Mouse (Mus musculus) left cerebral cortex, adult 11 months (tissue): ENCODE measurements at regions not wholly inside any gene's neighbourhood (a gene's known extent, or its start where the extent isn't known, plus 50 kb on each side); places are given as distances from the start of the nearest gene placed in this dataset.

Experiments
- DNase-seq: peaks from one replicate; pipeline ENCODE4 v3.0.0; 2022; ENCODE audit warnings: low spot score

DNA sequence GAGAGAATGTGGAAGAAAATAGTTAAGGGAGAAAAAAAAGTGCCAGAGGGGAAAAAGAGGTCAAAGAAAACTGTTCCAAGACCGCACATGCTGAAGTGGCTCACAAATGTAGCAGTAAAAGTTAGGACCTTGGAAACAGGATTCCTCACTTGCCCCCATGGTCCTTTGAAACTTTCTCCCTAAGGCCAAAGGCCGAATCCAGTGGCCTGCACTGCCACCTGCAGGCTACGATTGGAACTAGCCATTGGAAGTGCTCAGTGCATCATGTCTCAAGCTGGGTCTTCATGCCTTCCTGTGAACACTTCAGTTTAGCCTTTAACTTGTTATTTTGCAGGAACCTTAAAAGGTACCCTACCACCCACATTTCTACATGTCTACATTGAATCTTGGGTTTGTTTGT is 56.3 kb upstream of the Mctp2 start:
- peak; percentile 10 for DNase-seq

DNA sequence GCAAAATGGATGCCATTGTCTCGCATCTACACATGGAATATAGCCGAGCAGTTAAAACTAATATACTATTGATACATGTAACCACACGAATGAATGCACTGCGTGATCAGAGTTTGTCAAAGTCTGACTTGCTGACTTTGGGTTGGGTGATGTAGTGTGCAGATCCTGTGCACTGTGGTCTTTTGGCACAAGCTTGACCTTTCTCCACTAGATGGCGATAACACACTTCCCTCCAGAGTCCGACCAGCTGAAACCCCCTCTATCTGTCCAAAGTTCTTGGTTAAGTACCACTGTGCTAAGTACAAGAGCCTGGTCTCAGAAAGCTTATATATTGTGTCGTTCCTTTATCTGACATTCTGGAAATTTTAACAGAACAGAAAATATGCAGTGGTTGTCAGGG is 84.9 kb upstream of the Mctp2 start:
- DNase-seq, result no peak

DNA sequence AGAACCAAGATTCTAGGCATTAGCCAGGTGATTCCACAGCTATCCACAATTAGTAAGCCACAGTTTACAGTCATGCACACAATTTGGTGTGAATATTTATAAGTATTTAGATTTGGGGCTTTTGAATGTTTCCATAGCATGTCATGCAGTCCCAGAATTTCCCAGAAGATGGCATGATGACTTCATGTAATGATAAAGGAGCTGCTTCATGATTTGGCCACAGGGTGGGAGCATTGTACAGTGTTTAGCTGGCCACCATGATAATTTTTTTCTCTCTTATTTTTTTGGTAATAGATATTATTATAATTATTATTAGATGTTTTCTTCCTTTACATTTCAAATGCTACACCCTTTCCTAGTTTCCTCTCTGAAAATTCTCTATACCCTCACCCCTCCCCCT is 93.6 kb upstream of the Mctp2 start:
- DNase-seq, result peak; percentile 30

GRCm38 (mm10) chr7:72406131-72406530 is 99.7 kb upstream of the Mctp2 start:
- DNase-seq, result no peak

GRCm38 (mm10) chr7:72408409-72408986 is 102.1 kb upstream of the Mctp2 start:
- no peak for DNase-seq

DNA sequence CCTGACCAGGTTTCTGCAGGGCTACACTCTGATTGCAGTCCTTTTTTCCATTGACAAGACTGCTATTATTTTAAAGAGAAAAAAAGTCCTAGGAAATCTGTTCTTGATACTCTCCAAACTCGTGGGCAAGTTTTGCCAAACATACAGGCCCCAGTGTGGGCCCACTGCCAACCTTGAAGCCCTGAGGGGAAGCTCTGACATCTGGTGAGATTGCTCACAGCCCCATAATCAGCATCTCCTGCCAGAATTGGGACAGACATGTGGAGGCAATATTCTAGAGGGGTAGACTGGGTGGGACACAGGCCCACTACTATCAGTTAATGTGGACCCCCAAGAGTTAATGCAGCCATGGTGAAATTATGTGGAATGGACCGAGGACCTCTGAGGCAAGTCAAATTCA is 132.1 kb upstream of the Mctp2 start:
- DNase-seq, result no peak

GRCm38 (mm10) chr7:72442001-72442400 is 135.6 kb upstream of the Mctp2 start:
- no peak for DNase-seq

DNA sequence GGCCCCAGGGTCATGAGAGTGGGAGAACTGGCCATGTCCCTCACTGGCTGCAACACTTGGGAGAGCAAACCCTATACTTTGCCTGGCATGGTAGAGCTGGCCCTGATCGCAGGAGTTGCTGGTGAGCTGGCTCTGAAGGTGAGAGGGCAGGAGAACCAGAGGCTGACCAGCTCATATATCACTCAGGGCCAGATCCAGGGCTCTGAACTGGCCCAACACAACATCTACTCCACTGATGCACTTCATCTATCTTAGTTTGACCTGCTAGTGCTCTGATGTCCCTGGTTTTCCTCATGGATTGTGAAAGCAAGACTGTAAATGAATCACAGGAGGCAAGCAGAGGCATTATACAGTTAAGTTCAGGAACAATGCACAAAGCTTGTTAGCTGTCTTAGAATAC is 137.6 kb upstream of the Mctp2 start:
- no peak for DNase-seq

DNA sequence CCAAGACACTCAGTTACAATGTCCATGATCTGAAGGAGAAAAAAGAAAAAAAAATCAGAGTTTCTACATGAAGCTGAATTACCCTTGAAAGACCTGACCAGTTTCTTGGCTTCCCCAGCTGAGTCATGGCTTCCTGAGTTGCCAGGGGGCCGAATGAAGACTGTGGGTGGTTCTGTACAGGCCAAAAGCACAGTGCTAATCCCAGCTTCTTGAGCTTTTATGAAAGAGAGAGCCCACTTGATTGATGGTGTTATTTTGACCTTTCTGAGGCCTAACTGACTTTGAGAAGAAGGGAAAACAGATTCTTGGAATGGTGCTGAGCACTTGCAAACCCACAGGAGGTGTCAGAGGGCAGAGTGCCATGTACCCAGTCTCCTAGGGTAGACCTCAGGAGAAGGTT is 138.4 kb upstream of the Mctp2 start:
- DNase-seq, result no peak

- no peak for DNase-seq
Observed at GRCm38 (mm10) chr7:72446911-72447310, 140.5 kb upstream of the Mctp2 start.

DNA sequence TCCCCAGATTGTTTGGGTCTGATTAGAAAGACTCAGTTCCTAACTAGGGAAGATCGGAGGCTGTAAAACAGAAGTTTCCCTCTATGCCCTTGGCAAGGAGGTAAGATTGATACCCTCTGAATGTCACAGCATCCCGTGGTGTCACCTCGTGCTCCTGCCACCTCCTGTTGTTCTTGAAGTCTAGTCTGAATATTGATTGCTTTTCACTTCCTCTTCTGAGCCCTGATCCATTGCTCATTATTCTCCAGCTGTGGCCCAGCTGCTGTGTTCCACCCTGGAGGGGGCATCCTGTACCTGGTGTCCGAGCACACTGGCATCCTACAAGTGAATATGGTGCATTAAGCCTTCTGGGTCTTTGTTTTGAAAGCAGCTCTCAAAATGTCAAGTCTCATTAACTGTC is 156.6 kb upstream of the Mctp2 start:
- no peak for DNase-seq

- no peak for DNase-seq
Observed at GRCm38 (mm10) chr7:72464658-72465057, 158.2 kb upstream of the Mctp2 start.

DNA sequence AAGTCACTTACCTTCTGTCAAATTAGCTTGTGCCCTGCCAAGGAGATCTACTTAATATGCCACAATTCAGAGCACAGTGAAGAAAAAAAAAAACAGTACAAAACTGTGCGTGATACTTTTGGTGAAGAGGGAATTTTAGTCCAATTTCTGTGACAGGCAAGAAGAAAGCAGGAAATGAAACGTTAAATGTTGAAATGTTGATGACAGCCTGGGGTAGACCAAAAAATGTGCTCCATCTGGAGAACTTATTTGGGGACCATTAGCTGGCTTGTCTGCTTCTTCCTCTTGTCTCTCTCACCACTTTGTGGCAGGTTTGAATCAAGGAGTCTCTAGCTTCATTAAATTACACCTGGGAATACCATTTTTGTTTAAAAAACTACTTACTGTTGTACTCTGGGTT is 163.3 kb upstream of the Mctp2 start:
- no peak for DNase-seq

DNA sequence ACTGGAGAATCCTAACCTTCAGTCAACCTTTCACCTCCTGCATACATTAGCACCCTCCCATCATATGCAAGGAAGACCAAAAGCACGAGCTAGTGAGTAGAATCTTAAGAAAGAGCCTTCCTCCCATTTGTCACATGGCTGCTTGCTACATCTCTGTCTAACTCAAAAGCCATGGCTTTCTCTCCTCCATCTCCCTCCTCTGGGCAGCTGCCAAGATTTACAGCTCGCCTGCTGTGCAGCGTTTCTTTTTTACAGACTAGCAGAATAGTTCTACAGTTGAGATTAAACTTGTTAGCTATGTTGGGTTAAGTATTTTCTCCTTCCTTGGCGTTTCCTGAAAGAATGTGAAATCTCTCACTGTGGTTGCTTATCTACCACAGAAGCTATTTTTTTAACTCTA is 168.3 kb upstream of the Mctp2 start:
- no peak for DNase-seq

GRCm38 (mm10) chr7:72478936-72479335 is 172.5 kb upstream of the Mctp2 start:
- no peak for DNase-seq

GRCm38 (mm10) chr7:72481275-72481674 is 174.9 kb upstream of the Mctp2 start:
- no peak for DNase-seq

- no peak for DNase-seq
Observed at GRCm38 (mm10) chr7:72490161-72490560, 183.8 kb upstream of the Mctp2 start.

DNA sequence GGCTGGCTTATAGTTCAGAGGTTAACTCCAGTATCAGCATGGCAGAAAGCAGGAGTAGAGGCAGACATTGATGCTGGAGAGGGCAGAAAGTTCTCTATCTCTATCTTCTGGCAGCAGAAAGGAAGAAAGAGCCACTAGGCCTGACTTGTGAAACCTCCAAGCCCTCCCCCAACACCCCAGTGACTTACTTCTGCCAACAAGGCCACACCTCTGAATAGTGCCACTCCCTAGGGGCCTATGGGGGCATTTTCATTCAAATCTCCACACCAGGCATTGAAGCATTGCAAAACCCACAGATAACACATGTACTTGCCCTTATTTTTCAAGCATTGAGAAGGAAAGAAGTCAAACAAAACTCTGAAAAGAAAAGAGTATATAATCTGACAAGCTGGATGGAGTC is 186.9 kb upstream of the Mctp2 start:
- DNase-seq, result no peak

DNA sequence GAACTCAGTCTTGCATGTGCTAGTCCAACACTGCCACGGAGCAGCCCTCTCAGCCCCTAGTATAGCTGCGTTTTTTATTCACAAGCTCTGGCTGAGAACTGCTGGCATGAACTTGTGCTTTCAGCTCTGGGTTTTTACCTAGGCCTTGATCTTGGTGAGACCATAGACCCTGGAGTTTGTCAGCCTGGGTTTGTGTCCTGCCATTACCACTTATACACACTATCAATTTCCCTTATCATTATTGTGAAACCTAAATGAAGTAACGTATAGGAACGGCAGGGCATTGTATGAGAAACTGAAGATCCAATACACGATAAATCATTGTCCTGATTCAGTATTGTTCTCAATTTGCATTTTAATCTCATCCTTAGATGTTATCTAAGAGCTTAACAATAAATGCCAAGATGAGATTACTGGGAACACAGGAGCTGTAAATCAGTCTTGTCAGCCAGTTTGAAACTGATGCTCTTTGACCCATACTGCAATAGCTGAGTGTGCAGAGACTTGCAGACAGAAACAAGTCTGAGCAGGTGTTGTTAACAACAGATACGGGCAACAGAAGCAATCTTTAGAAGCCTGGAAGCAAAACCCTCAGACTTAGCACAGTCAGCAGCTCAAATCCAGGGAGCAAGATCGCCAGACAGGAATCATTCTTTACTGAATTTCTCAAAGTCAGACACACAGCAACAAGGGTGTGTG is 190.7 kb upstream of the Mctp2 start:
- DNase-seq, result no peak

DNA sequence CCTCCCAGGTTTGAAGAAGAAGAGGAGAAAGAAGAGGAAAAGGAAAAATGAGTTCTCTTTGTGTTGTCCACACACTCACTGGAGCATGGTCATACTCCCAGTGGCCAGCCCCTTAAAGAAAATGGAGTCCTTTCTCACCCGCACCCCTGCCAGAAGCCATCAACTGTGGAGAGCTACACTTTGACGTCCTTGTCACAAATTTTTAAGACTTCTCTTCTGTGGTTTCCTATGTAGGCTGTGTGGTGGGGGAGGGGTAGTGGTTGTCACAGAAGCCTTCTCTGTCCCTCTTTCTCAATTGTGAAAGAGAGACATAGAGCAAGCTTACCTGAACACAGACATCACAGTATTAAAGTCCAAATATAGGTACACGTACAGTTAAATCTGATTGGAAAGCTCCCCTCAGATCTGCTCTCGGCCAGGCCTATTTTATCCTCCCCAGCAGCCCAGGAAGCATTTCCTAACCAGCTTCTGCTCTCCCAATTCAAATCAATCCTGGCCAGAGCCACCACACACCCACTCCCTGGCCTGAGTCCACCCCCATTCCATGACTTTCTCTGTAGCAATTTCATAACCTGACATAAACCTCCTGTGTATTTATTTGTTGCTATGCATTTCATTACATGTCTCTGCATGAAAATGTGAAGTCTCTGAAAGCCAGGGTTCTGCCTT is 192.3 kb upstream of the Mctp2 start:
- DNase-seq, result no peak

DNA sequence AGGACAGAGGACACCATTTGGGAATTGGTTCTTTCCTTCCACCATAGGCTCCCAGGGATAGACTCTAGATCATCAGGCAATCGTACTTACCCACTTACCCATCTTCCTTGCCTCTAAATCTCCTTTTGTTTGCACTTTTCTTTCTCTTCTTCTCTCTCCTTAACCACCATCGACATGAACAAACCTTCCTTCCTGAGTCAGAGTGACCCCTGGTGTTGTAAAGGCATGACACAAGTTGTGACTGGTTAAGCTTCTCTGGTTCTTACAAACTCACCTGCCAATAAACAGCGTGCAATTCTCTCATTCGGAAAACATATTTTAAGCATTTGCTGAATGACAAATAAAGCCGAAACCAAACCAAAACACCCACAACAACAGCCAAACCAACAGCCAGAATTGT is 193.4 kb upstream of the Mctp2 start:
- DNase-seq, result no peak

GRCm38 (mm10) chr7:72500190-72500589 is 193.8 kb upstream of the Mctp2 start:
- no peak for DNase-seq

DNA sequence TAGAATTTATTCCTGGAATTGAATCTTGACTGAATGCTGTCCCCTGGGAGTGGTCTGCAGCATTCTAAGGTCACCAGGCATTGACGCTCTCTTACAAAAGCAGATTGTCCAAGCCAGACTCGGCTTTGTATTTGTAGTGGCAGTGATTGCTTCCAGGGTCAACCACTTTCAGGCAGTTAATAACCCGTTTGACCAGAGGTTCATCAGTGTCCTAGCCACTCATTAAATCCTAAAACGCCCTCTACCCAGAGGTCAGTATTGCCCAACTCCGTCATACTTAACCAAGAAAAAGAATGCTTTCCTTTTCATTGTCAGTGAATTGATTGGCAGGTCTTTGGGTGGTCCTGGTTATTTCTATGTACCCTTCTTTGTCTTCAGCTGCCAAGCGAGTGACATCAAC is 194.6 kb upstream of the Mctp2 start:
- DNase-seq, result no peak

GRCm38 (mm10) chr7:72501431-72501830 is 195.0 kb upstream of the Mctp2 start:
- DNase-seq, result no peak
